Mouse (Mus musculus): Measurements from ENCODE around the gene Cox10. TPM values are rescaled to one million over a fixed set of nuclear protein-coding genes. Genes with fewer than 3 reads are reported as not detected.

Gene Cox10
- polyA plus RNA-seq, 1 experiment from 2014 or later, result 24.7 TPM

DNA sequence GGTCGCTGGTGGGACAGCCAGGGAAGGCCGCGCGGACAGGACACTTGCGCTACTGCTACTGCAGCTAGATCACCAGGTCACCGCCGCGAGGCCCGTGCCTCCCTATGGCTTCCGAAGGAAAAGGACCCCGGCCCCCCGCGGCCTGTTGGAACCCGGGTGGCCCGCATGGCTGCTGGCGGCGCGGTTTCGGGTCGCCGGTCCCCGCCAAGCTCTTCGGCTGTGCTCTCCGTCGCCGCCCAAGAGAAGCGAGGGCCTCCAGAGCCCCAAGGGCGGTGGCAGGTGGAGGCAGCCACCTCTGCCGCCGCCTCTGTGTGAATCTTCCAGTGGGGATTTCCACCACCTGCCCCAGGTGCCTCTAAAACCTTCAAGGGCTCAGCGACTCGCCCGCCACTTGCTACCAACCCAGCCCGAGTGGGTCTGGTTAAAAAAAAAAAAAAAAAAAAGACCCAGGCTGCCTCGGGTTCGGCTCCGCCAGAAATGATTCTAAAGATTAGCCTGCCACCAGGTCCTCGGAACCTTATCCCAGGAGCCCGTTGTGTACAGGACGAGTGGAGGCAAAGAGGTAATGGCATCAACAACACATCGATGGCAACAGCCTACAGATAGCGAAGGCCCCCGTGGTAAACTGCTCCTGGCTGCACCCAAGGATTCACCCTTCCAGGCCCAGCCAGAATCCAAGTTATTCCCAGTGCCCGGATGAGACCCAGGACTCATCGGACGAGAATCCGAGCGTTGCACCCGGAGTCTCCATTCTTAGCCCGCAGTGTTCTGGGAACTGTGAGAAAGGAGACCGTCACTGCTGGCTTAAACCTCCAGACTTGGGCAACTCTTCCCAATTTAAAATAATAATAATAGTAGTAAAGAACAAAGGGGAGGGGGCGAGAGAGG is 159.8 kb downstream of the Cox10 start:
- Histone ChIP-seq H3K4me3 (ENCODE audit: low read depth, low read length) (peak overlapping the region; percentile 72), H3K9ac (ENCODE audit: low read depth, low read length) (peak overlapping the region; percentile 79), H3K9me3 (ENCODE audit: control insufficient read depth, low read length) (no peaks in the 10 kb centered on the region), H3K27me3 (replicated peaks; ENCODE audit: control insufficient read depth, insufficient read depth, low read length) (peaks cover 50% of the 10 kb centered on the region), H3K36me3 (ENCODE audit: control insufficient read depth, insufficient read depth, low read length) (no peaks in the 10 kb centered on the region), H3K27ac (replicated peaks; ENCODE audit: low read depth, low read length) (no peak overlapping the region), H3K4me1 (ENCODE audit: control insufficient read depth, insufficient read depth, low read length) (peaks cover 9% of the 10 kb centered on the region), H3K4me2 (ENCODE audit: low read depth, low read length) (peak overlapping the region; percentile 92)
- ATAC-seq (ENCODE audit: low read depth), result no peak
- WGBS, result 3% methylated on average over 48 of the region's 52 CpGs
- DNase-seq (ENCODE audit: low spot score), result no peak

DNA sequence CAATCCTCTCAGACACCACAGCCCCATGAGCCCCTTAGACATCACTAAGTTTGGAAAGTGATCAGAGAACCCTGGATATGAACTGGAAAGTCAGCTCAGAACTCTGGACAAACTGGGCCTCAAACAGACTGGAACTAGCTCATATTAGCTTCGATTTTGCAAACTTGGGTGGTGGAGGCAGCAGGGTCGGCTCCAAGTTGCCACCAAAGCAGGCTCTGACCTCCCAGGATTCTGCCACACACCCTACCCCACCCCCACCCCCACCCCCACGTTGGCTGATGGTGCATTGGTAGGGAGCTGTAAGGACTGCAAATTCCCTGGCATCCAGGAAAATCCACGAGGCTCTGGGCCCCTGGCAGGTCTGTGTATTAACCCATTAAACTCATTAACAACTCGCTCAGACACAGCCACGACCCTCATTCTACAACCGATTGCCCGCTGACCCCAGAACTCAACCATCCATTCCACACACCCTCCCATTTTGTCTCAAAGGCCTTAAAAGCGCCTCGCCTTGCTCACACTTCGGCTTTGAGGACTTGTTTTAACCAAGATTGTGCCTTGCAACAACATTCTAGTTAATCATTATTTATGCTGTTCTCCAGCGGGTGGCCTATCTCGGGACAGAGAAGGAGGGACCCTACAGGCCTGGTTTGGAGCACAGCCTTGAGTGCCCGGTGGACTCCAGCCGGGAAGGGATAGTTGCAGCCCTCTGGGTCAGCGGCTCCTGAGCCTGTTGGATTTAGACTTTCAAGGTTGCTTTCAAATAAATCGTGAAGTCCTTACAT is 160.8 kb downstream of the Cox10 start:
- Histone ChIP-seq H3K27me3 (replicated peaks; ENCODE audit: control insufficient read depth, insufficient read depth, low read length) (peaks cover 41% of the 10 kb centered on the region), H3K9ac (ENCODE audit: low read depth, low read length) (peak overlapping the region; percentile 79), H3K4me1 (ENCODE audit: control insufficient read depth, insufficient read depth, low read length) (peaks cover 17% of the 10 kb centered on the region), H3K27ac (replicated peaks; ENCODE audit: low read depth, low read length) (no peak overlapping the region), H3K4me2 (ENCODE audit: low read depth, low read length) (peak overlapping the region; percentile 92), H3K4me3 (ENCODE audit: low read depth, low read length) (peak overlapping the region; percentile 72), H3K36me3 (ENCODE audit: control insufficient read depth, insufficient read depth, low read length) (no peaks in the 10 kb centered on the region), H3K9me3 (ENCODE audit: control insufficient read depth, low read length) (no peaks in the 10 kb centered on the region)
- ATAC-seq (ENCODE audit: low read depth) (no peak), DNase-seq (ENCODE audit: low spot score) (no peak)
- 36% methylated on average over 17 of the region's 17 CpGs for WGBS

- WGBS, result 39% methylated on average over 6 of the region's 6 CpGs
These were observed 161.7 kb downstream of the Cox10 start for GRCm38 (mm10) chr11:63917561-63917960.

DNA sequence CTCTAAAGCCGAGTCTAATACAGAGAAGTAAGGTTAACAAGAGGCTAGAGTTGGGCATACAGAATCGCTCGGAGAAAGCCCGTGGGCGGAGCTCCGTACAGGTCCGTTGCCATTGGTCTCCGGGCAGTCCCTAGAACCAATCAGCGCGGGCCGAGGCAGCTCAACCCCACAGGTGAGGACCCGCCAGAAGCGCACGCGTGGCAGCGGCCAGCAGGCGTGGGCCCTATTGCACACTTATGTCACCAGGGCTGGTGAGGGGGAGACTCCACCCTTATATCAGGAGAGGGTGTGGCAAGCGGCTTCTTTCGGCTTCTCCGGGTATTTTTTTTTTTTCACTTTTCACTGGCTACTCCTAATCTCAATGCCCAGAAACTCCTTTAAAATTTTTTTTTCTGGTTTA is 164.9 kb downstream of the Cox10 start:
- DNase-seq (ENCODE audit: low spot score) (peak; percentile 91), ATAC-seq (ENCODE audit: low read depth) (peak; percentile 92)
- peak overlapping the region; percentile 78 for H3K4me2 ChIP-seq (ENCODE audit: low read depth, low read length)
- no peaks in the 10 kb centered on the region for H3K9me3 ChIP-seq (ENCODE audit: control insufficient read depth, low read length)
- peaks cover 12% of the 10 kb centered on the region for H3K27me3 ChIP-seq (replicated peaks; ENCODE audit: control insufficient read depth, insufficient read depth, low read length)
- peak overlapping the region; percentile 46; the same call in 1 of the 2 replicates for H3K9ac ChIP-seq (ENCODE audit: low read depth, low read length)
- peaks cover 12% of the 10 kb centered on the region for H3K4me1 ChIP-seq (ENCODE audit: control insufficient read depth, insufficient read depth, low read length)
- no peaks in the 10 kb centered on the region for H3K36me3 ChIP-seq (ENCODE audit: control insufficient read depth, insufficient read depth, low read length)
- WGBS, result under 1% methylated on average over 19 of the region's 20 CpGs
- no peak overlapping the region for H3K27ac ChIP-seq (replicated peaks; ENCODE audit: low read depth, low read length)
- H3K4me3 ChIP-seq (ENCODE audit: low read depth, low read length), result peak overlapping the region; percentile 39

More at GRCm38 (mm10) chr11:63917561-63917960, 161.7 kb downstream of the Cox10 start:
- H3K9me3 ChIP-seq (ENCODE audit: control insufficient read depth, low read length), result no peaks in the 10 kb centered on the region
- H3K4me3 ChIP-seq (ENCODE audit: low read depth, low read length), result 0 out of 2 replicates have a peak overlapping the region, but pooled peaks have one; percentile 72
- no peak overlapping the region for H3K27ac ChIP-seq (replicated peaks; ENCODE audit: low read depth, low read length)
- H3K9ac ChIP-seq (ENCODE audit: low read depth, low read length), result no peak overlapping the region
- peak overlapping the region; percentile 92 for H3K4me2 ChIP-seq (ENCODE audit: low read depth, low read length)
- no peak for DNase-seq (ENCODE audit: low spot score)
- H3K4me1 ChIP-seq (ENCODE audit: control insufficient read depth, insufficient read depth, low read length), result peaks cover 12% of the 10 kb centered on the region
- no peak for ATAC-seq (ENCODE audit: low read depth)
- peaks cover 34% of the 10 kb centered on the region for H3K27me3 ChIP-seq (replicated peaks; ENCODE audit: control insufficient read depth, insufficient read depth, low read length)
- H3K36me3 ChIP-seq (ENCODE audit: control insufficient read depth, insufficient read depth, low read length), result no peaks in the 10 kb centered on the region

GRCm38 (mm10) chr11:63913936-63914335 is 165.3 kb downstream of the Cox10 start:
- Histone ChIP-seq H3K4me2 (ENCODE audit: low read depth, low read length) (peak overlapping the region; percentile 78), H3K4me1 (ENCODE audit: control insufficient read depth, insufficient read depth, low read length) (peaks cover 12% of the 10 kb centered on the region), H3K27ac (replicated peaks; ENCODE audit: low read depth, low read length) (no peak overlapping the region), H3K4me3 (ENCODE audit: low read depth, low read length) (peak overlapping the region; percentile 39), H3K27me3 (replicated peaks; ENCODE audit: control insufficient read depth, insufficient read depth, low read length) (peaks cover 12% of the 10 kb centered on the region), H3K36me3 (ENCODE audit: control insufficient read depth, insufficient read depth, low read length) (no peaks in the 10 kb centered on the region), H3K9me3 (ENCODE audit: control insufficient read depth, low read length) (no peaks in the 10 kb centered on the region), H3K9ac (ENCODE audit: low read depth, low read length) (peak overlapping the region; percentile 46; the same call in 1 of the 2 replicates)
- no peak for DNase-seq (ENCODE audit: low spot score)
- WGBS, result 28% methylated on average over 4 of the region's 4 CpGs
- peak; percentile 50; the same call in 1 of the 2 replicates for ATAC-seq (ENCODE audit: low read depth)

Other genes with a start within 250 kb of the Cox10 start
- gene Hs3st3b1, start 157.2 kb downstream of the Cox10 start, polyA plus RNA-seq (2014; fragmentation: Nextera tagmentation; extraction: Ambion mirVana), result 10.9 and 12.1 TPM in 2 replicates

All from embryonic facial prominence, embryonic 14.5 days (tissue).